Mouse (Mus musculus) liver, adult 2 months (tissue): Measurements from ENCODE around the gene Pbld2. TPM values are rescaled to one million over a fixed set of nuclear protein-coding genes. Genes with fewer than 3 reads are reported as not detected.
A peak's percentile ranks its signal among the peaks of the same experiment; 100 is the strongest.

Source experiments
- DNase-seq: peaks from one replicate; pipeline ENCODE4 v3.0.0-alpha.2; 2011; ENCODE audit warnings: low read depth, low spot score; ENCODE audit errors: extremely low read depth
- H3K27ac ChIP-seq: fragments of 200-500 bp; replicated peaks from 2 replicates; pipeline ENCODE4 v1.5.1; 2012; ENCODE audit warnings: low read depth, mild to moderate bottlenecking, control low read depth, inconsistent platforms, low read length; ENCODE audit not compliant: insufficient read depth
- H3K27me3 ChIP-seq: fragments of 200-500 bp; 2 replicates; pipeline ENCODE4 v1.6.1; 2012; ENCODE audit warnings: mild to moderate bottlenecking, moderate library complexity, low read length, inconsistent platforms; ENCODE audit not compliant: control insufficient read depth, insufficient read depth
- H3K36me3 ChIP-seq: fragments of 200-500 bp; 2 replicates; pipeline ENCODE4 v1.6.1; 2012; ENCODE audit warnings: low read length, inconsistent platforms; ENCODE audit not compliant: control insufficient read depth, insufficient read depth
- H3K4me1 ChIP-seq: fragments of 200-500 bp; 2 replicates; pipeline ENCODE4 v1.6.1; 2011; ENCODE audit warnings: low read length; ENCODE audit not compliant: control insufficient read depth, insufficient read depth
- H3K4me3 ChIP-seq: fragments of 200-500 bp; 2 replicates; pipeline ENCODE4 v1.5.1; 2011; ENCODE audit warnings: low read depth, mild to moderate bottlenecking, control low read depth, low read length, moderate library complexity; ENCODE audit not compliant: insufficient read depth
- H3K79me2 ChIP-seq: fragments of 200-500 bp; 2 replicates; pipeline ENCODE4 v1.6.1; 2012; ENCODE audit warnings: inconsistent platforms, mild to moderate bottlenecking, low read length, moderate library complexity; ENCODE audit not compliant: control insufficient read depth, insufficient read depth
- H3K9ac ChIP-seq: fragments of 200-500 bp; 2 replicates; pipeline ENCODE4 v1.6.1; 2012; ENCODE audit warnings: low read depth, mild to moderate bottlenecking, control low read depth, inconsistent platforms, low read length
- CTCF ChIP-seq: fragments of 200-500 bp; IDR thresholded peaks from 2 replicates; pipeline ENCODE4 v1.5.1; 2011; ENCODE audit warnings: low read depth, low read length, control low read depth
- POLR2A ChIP-seq: fragments of 200-500 bp; IDR thresholded peaks from 2 replicates; pipeline ENCODE4 v1.6.1; 2011; ENCODE audit warnings: low read length, control low read depth; ENCODE audit not compliant: insufficient read depth; ENCODE audit errors: extremely low read depth
- WGBS: fragments of 180-500 bp; shearing (Covaris S2); methylation state at CpG from one replicate; pipeline ENCODE4 v1.1.7; 2018; 5-methylcytosine and 5-hydroxymethylcytosine counted together
- polyA plus RNA-seq: library from polyadenylated mRNA; depleted of rRNA; stranded (reverse); fragments of >200 nt; gene quantifications from 2 replicates; pipeline ENCODE4 v1.2.3, GENCODE M21; 2012
- total RNA-seq: library from RNA; depleted of rRNA; stranded (reverse); fragments of >200 nt; gene quantifications from 2 replicates; pipeline ENCODE4 v1.2.3, GENCODE M21; 2014

Gene Pbld2
- total and polyA plus RNA-seq, 2 experiments, result 106 to 115 TPM

DNA sequence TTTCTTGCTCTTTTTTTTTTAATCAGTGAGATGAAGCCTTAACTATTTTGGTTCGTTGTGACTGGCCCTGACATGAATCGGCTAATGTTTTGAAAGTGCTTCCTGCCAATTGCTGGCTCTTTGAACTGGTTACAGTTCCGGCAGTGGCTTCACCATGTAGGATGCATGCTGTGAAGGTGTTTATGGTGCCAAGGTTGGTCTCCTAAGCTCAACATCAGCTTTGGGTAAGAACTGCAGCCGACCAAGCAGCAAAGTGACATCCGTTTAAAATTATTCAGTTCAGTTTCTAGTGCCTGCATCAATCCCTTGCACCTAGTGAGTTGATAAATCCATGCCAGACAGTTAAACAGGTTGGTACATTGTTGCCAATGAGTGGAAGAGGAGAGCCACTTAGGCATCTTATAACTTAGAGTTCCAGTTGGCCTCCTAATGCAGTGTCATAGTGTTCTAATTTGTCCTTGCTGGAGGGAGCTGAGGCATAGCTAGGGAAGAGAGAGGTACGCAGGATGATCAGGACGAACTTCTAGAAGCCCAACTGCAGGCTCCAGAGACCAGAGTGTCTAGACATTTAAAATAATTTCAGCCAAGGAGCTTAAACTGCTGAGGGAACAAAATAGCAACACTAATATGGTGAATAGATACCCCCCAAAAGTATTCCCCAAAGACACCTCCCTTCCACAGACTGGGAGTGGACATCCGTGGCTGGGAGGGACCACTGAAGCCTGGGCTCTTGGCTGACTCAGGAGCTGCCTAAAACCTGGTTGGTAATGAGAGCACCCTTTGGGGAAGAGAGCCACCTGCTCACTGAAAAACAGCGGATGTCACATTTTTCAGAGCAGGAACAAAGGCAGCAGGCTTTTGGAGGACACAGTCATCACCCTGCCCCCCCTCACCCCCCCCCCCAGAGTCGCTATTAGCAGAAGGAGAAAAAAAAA, 68.8 kb downstream of the Pbld2 start:
- no peak for DNase-seq
- TF ChIP-seq POLR2A, result no peak
- TF ChIP-seq CTCF, result no peak
- no peaks in the 10 kb centered on the region for H3K27me3 ChIP-seq
- no peak overlapping the region for H3K9ac ChIP-seq
- H3K79me2 ChIP-seq, result no peaks in the 10 kb centered on the region
- WGBS, result 81% methylated on average over 10 of the region's 10 CpGs
- no peaks in the 10 kb centered on the region for H3K36me3 ChIP-seq
- H3K27ac ChIP-seq, result no peak overlapping the region
- H3K4me3 ChIP-seq, result no peak overlapping the region
- H3K4me1 ChIP-seq, result no peaks in the 10 kb centered on the region

DNA sequence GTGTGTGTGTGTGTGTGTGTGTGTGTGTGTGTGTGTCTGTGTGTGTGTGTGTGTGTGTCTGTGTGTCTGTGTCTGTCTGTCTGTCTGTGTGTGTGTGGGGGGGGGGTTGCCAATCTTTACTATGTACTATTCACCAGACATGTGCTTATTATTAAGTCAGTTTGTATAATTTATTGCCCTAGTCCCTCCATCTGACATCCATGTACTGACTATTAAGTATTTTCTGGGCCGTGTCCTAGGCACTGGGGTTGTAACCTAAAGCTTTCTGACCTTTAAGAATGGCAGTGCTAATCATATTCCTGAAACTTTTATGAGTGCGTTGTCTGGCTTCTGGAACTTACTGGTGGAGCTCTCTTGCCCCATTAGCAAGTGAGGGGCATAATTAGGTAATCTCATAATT, 72.6 kb downstream of the Pbld2 start:
- Histone ChIP-seq H3K9ac (no peak overlapping the region), H3K36me3 (no peaks in the 10 kb centered on the region), H3K27ac (no peak overlapping the region), H3K79me2 (no peaks in the 10 kb centered on the region), H3K27me3 (peaks cover 12% of the 10 kb centered on the region), H3K4me3 (no peak overlapping the region), H3K4me1 (0 out of 2 replicates have a peak, but pooled peaks cover 3% of the 10 kb centered on the region)
- no peak for DNase-seq
- no peak for TF ChIP-seq POLR2A
- TF ChIP-seq CTCF, result no peak
- WGBS, result 84% methylated on average over 2 of the region's 2 CpGs

DNA sequence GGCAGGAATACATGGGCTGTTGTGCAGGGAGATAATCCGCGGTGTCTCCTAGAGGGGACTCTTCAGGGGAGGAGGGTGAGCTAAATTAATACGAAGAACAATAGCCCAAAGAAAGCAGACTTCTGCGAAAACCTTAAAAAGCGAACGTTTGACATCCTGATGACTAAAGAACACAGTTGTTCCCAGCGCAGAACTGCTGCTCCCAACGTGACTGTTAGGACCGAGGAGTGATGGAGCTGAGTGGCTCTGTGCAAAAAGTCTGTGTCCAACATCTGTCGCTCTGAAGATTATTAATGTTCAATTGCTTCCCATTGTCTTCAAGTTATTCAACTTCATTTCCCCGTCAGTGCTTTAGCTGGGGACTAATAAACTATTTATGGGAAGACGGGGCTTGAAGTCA, 74.1 kb downstream of the Pbld2 start:
- DNase-seq, result no peak
- no peak for TF ChIP-seq POLR2A
- no peak for TF ChIP-seq CTCF
- WGBS, result 76% methylated on average over 12 of the region's 12 CpGs
- Histone ChIP-seq H3K27me3 (peaks cover 15% of the 10 kb centered on the region), H3K36me3 (no peaks in the 10 kb centered on the region), H3K4me3 (no peak overlapping the region), H3K79me2 (no peaks in the 10 kb centered on the region), H3K27ac (no peak overlapping the region), H3K9ac (no peak overlapping the region), H3K4me1 (0 out of 2 replicates have a peak, but pooled peaks cover 3% of the 10 kb centered on the region)

DNA sequence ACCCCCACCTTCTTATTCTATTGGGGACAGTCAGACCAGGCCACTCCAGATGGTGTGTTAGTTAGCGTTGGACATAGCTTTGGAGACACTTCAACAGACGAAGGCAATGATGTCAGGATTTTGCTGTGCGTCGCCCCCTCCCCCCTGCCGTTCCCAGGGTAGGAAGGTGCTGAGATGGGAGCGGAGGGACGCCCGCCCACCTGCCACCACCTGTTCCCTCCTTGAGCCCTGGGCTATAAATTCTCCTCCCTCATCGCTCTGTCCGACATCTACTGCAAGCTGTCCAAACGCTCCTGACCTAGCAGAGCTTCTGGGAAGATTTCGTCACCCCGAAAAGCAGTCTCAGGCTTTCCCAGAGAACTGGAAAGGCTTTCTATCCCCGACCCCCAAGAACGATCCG, 75.4 kb downstream of the Pbld2 start, which contains the start of gene Atoh7:
Gene Atoh7, plus strand, starts transcription at position 131 of the 400 bp plus-strand sequence.
- 0 out of 2 replicates have a peak within 1 kb of the TSS, but pooled peaks have one; percentile 2 for H3K9ac ChIP-seq
- peaks cover 15% of the 10 kb centered on the region for H3K27me3 ChIP-seq
- TF ChIP-seq POLR2A (no peak), CTCF (no peak)

DNA sequence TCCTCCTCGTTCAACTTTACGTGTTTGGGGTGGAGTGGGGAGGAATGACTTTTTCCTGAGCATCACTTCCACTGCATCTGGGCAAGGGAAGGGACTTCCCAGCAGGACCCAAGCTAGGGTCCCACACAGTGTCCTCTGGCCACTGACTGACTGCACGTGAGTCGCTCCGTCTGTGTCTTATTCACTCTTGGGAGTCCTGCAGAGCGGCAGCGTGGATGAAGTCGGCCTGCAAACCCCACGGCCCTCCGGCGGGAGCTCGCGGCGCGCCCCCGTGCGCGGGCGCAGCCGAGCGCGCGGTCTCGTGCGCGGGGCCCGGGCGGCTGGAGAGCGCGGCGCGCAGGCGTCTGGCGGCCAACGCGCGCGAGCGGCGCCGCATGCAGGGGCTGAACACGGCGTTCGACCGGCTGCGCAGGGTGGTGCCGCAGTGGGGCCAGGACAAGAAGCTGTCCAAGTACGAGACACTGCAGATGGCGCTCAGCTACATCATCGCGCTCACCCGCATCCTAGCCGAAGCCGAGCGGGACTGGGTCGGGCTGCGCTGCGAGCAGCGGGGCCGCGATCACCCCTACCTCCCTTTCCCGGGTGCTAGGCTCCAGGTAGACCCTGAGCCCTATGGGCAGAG, 75.9 kb downstream of the Pbld2 start:
- peaks cover 15% of the 10 kb centered on the region for H3K27me3 ChIP-seq
- TF ChIP-seq CTCF (no peak), POLR2A (no peak)
- H3K9ac ChIP-seq, result 0 out of 2 replicates have a peak overlapping the region, but pooled peaks have one; percentile 2

More for the DNA sequence above, 75.4 kb downstream of the Pbld2 start, which contains the start of gene Atoh7:
- WGBS, result 31% methylated on average over 16 of the region's 16 CpGs
- DNase-seq, result no peak
- Histone ChIP-seq H3K4me3 (peak within 1 kb of the TSS; percentile 48; the same call in 1 of the 2 replicates), H3K4me1 (0 out of 2 replicates have a peak, but pooled peaks cover 3% of the 10 kb centered on the region), H3K36me3 (no peaks in the 10 kb centered on the region), H3K27ac (no peak within 1 kb of the TSS), H3K79me2 (no peaks in the 10 kb centered on the region)

More for the DNA sequence above, 75.9 kb downstream of the Pbld2 start:
- H3K79me2 ChIP-seq, result no peaks in the 10 kb centered on the region
- H3K36me3 ChIP-seq, result no peaks in the 10 kb centered on the region
- DNase-seq, result no peak
- H3K4me3 ChIP-seq, result peak overlapping the region; percentile 48; the same call in 1 of the 2 replicates
- H3K27ac ChIP-seq, result no peak overlapping the region
- WGBS, result 1% methylated on average over 62 of the region's 62 CpGs
- H3K4me1 ChIP-seq, result 0 out of 2 replicates have a peak, but pooled peaks cover 3% of the 10 kb centered on the region
